Mouse (Mus musculus) layer of hippocampus, postnatal 10 days (tissue): ENCODE measurements at regions not wholly inside any gene's neighbourhood (a gene's known extent, or its start where the extent isn't known, plus 50 kb on each side); places are given as distances from the start of the nearest gene placed in this dataset.

Experiments used
- DNase-seq, 2 experiments: peaks; one replicate each; pipeline ENCODE4 v3.0.0; 2021; ENCODE audit warnings: low spot score in 2 of 2

DNA sequence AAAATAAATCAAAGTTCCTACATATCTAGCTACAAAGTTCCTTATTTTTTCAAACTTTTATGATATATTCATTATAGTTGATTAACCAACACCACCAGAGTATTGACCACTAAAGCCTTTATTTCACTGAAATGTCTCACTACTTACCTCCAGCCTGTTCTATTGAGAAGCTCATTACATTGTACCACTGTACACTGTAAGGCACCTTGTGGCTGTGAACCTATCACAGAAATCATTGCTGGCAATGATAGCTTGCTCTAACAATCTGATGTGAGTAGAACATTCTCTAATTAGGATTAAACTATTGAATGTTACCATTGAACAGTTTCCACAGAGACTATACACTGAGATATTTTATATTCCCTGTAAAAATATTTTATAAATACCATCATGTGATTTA, 367.2 kb upstream of the Siglech start:
- no peak for DNase-seq

DNA sequence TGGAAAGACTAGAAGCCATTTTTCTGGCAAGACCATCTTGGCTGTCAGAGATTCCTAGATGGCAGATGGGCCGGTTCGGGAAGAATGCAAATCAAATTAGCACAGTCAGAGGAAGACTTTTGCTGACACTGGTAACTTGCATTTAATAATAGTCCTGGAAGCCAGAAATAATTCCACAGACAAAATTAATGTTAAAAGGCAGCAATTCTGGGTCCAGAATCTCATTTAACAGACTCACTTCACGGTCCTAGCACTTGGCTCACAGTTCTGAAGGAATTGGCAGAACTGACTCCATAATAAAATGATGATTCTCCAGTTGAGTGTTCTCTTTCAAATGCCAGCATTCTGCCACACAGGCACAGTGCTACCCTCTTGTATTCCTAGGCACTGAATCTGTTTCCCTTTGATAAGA, 366.7 kb upstream of the Siglech start:
- peak; percentile 17 to 33 for DNase-seq

DNA sequence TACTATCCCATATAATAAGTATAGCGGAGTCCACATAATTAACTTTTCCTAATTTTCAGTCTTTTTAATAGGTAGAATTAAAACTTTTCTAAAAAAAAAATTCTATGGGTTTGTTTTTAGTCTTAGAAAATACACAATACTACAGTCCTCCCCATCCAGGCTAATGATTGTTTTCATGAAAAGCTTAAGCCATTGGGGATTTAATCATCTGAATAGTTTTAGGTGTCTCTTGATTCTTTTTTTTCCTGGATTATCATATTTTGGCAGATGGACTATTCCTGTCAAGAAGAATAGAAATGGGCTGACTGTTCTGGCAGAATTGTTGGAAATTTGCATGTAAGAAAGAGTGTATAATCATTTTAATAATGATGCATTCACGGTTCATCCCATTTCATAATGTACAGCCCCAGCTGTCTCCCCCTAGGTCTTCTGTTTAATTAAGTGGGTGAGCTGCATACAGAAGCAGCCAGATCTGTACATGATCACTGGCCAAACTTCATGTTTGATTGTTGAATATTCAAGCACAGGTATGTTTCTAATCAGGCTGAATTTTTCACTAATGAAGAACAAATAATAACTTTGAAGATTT, 320.6 kb upstream of the Siglech start:
- DNase-seq: no peak
